Mouse (Mus musculus): ENCODE measurements at regions not wholly inside any gene's neighbourhood (a gene's known extent, or its start where the extent isn't known, plus 50 kb on each side); places are given as distances from the start of the nearest gene placed in this dataset.

DNA sequence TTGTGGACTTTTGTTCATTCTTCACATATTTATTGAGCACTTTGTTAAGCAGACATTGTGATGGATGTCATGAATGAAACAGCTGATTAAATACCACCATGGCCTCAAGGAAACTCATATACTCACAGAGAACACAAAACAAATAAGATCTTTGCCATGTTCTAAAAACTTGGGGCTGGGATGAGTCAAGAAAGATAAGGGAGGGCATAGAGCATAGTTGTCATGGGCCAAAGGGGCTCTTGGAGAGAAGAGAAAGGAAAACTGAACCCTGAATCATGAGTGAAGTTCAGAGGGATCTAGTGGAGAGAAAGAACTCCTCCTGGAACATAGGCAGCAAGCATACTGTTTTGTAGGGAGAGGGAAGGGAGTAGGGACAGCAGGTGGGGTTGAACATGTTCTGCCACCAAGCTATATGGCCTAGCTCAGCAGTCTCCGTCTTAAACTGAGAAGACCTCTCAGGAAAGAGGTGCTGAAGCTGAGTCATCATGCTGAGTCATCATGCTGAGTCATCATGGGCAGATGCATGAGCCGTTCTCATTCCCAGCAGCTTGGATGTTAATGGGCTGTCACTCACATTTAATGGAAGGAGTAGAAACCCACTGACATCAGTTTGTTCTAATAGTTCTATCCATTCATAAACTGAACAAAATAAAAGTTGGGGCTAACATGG, 69.6 kb downstream of the Cetn3 start:
- DNase-seq (ENCODE audit: inconsistent age in 2 of 2, low spot score in 1 of 2): peak in 1 of 2 experiments; percentile 19

DNA sequence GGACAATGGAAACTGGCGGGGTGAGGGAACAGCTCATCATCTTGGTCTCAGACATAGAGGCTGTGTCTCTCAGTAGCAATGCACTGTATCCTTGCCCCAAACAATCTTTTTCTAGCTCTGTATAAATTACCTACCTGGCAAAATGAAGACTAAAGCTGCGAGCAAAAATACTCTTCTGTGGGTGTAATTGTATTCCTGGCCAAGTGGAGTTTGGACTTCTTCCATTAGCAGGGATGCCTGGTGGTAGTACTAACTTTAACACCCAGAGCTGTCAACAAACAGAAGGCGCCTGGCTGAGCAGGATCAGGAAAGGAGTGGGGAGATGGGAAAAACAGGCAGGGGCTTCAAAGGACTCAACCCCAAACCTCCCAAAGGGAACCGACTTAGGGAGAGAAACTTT, 73.2 kb downstream of the Cetn3 start:
- DNase-seq (ENCODE audit: inconsistent age in 2 of 2, low spot score in 1 of 2): no peak

DNA sequence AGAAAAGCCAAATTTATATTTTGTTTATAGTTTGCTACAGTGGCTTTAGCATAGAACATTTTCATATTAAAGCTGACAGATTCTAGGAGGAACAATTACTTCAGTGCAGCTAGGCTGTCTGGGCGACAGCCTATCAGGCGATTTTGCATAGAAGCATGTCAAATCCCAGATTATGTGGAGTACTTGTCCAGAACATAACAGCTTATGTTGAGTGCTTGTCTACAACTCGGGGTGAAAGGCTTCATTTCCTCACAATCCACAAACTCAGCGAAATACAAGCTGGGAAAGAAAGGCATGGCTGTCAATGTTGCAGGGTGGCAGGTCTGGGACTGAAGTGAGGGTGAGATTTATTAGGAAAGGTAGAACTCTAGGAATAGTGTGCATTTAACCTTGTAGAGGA, 77.8 kb downstream of the Cetn3 start:
- no peak for DNase-seq (ENCODE audit: inconsistent age in 2 of 2, low spot score in 1 of 2)

DNA sequence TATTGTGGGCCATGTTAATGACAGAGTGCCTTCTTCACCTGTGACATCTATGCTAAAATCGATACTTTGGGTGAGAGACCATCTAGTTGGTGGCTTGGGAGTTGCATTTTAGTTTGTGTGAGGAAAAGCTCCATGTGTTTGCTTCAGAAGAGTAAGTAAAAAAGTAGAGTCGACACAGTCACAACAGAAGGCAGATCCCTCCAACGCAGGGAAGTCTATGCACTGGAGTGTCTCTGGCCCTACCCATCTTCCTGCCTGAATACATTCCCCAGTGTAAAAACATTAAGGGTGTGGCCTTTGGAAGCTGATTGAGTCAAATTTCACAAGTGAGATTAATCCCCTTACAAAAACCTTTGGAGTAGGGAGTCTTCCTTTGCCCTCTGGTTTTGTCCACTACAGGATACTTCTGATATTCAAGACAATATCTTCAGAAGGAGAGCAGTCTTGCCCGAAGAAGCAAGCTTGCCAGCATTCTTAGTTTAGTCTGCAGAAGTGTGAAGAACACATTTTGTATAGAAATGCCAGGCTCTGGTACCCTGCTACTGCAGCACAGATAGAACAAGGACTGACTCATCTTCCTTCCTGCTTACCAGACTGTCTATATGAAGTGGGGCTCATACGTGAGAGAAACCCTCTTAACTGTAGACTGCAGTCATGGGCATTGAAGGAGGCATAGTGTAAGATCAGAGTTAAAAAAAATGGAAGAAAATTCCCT, 79.2 kb downstream of the Cetn3 start:
- no peak for DNase-seq (ENCODE audit: inconsistent age in 2 of 2, low spot score in 1 of 2)

DNA sequence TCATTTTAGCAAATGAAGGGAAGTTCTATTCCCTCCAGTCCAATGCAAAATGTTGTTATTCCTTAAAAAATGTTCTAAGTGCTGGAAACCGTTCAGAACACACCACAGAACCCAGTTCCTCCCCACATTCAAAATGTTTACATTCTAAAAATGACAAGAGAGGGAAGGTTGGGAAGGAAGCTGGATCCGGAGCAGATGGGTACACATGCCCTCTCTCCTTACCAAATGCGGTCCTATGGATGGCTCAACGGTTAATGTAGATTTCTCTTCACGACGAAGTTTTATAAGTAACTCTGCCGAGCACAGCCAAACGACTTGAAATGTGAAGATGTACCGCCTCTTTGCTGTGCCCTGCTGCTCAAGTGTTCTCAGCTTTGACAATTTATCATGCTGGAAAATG, 88.3 kb downstream of the Cetn3 start:
- DNase-seq (ENCODE audit: inconsistent age in 2 of 2, low spot score in 1 of 2): no peak

DNA sequence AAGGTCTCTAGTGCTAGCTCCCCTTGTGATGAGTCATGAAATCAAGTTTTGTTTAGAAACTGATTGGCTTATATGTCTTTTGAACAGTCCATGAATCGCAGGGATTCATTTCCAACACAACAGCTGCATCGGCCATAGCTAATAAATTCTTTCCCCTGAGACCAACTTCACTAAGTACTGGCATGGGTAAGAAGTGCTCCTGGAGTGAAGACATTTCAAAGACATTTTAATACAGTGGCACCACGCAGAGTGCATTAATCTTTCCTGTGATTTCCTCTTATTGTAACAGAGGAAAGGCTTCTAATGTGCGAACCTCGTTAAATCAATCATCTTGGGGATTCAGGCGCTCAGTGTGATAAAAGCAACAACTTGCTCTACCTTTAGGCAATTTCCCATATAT, 103.0 kb downstream of the Cetn3 start:
- DNase-seq (ENCODE audit: inconsistent age in 2 of 2, low spot score in 1 of 2): no peak

DNA sequence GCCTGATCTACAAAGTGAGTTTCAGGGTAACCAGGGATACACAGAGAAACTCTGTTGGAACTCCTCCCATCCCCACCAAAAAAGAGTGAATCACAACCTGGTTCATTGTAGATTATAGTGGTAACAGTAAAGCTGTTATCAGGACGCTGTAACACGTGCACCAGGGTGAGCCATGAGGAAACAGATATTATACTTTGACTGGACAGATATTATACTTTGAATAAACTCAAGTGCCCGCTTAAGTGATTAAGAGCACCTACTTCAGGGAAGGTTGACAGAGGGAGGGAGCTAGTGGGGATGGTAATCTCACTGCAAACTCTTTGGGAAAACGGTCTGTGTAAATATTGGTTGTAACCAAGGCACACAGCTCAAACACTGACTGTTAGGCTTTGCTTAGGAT, 147.4 kb downstream of the Cetn3 start:
- no peak for DNase-seq (ENCODE audit: inconsistent age in 2 of 2, low spot score in 1 of 2)

DNA sequence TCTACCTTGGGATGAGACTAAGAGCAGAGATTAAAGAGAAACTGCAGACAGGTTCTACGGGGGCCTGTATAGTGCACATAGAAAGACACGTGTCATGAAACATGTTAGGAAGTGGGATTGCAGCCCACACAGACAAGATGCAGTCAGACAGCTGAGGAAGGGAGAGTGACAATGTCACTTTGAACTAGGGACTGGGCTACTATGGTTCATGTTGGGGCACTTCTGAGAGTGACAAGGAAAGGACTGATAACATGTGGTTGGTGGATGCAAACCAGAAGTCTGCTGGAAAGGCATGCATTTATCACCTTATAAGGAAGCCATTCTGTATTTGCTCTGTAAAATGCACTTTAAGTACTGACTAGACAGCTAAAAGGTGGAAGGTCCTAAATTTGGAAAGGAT, 148.3 kb downstream of the Cetn3 start:
- DNase-seq (ENCODE audit: inconsistent age in 2 of 2, low spot score in 1 of 2): no peak

DNA sequence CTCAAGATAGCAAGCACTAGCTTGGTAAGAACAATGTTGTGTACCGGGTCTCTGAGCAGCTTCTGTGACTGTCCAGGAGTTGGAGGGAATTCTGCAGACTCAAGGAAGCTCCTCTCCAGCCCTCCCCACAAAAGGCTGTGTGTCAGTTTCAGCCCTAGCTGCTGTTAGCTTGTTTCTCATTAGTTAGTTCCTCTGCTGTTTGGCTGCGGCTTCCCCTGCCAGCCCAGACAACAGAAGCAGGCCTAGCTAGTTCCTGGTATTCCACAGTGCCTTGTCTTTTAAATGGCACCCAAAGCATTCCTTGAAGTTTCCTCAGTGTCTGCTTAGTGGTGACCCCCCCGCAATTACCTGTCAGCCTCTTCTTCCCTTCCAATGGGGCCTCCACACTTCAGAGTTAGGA, 154.2 kb downstream of the Cetn3 start:
- DNase-seq (ENCODE audit: inconsistent age in 2 of 2, low spot score in 1 of 2): no peak

DNA sequence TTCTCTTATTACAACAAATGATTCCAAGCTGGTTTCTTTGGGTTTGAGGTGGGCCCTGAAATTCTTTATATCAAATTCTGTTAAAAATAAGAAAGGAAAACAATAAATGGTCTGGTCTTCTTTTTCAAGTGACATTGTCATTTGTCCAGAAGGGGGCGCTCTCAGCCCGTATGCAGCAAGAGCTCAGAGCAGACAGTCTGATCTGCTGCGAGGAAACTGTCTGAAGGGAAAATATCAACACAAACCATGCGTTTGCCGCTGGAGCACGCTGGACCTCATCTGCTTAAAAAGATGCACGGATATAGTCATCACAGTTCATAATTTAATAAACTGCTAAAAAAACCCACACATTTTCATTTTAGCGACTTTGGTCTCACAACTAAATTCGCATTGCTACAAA, 161.2 kb downstream of the Cetn3 start:
- DNase-seq (ENCODE audit: inconsistent age in 2 of 2, low spot score in 1 of 2): peak; percentile 65 to 89

DNA sequence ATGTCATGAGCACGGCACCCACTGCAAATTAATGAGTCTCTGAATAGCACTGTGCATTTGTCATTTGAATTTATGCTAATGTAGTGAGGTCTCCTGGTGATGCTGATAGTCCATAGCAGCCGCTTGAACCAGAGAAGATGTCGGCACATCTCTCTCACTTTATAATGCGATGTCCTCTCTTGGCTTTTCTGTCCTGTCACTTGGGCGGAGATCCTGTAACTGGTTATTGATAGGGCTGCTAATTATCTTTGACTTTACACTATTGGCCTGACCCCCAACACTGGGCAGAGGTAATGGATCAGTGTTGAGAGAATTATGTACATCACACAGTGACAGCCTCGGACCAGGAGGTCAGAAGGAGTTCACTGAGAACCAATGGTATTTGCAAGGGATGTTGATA, 161.6 kb downstream of the Cetn3 start:
- no peak for DNase-seq (ENCODE audit: inconsistent age in 2 of 2, low spot score in 1 of 2)

DNA sequence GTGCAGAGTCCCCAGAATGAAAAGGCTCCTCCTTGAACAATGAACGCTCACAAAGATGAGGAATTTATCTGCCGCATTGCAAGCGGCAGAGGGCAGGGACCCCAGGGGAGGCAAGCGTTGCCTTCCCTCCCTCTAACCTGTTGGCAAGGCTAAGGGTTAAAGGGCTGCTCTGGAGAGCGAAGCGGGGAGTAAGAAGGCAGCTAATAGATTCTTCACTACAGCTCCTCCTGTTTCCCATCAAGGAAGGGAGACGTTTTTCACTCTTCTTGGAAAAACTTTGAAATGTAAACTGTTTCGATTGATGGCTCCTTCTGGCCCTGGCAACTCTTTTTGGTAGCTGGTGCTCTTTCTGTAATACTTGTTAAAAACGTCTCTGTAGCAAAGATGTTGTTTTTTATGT, 162.9 kb downstream of the Cetn3 start:
- DNase-seq (ENCODE audit: inconsistent age in 2 of 2, low spot score in 1 of 2): no peak

DNA sequence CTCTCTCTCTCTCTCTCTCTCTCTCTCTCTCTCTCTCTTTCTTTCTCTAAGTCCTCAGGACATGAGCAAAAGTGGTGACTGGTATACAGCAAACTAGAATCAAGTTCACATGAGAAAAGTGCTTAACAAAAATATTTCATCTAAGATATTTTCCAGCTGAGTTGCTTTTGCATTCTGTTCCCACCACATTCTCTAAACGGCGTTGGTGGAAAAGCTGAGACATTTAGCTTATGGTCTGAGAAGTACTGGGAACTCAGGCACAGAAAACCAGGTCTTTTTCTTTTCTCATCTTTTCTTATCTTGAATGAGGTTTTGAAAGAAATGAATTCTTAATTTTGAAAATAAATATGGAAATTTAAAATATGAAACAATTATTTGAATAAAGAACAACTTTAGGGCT, 182.6 kb downstream of the Cetn3 start:
- no peak for DNase-seq (ENCODE audit: inconsistent age in 2 of 2, low spot score in 1 of 2)

DNA sequence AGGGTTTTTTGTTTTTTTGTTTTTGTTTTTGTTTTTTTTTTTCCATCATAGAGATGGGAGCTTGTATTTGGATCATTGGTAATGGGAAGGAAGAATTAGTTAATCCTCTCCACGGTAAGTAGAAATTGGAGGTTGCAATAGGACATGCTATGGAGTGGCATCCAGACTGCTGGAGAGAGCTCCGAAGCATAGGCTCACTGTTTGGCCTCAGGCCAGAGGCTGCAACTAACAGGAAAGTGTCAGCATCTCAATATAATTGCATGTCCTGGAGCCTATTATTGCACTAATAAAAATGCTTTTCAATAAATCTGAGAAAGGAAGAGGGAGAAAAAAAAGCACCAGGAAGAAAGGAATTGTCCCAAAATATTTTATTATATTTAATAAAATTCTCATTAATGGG, 193.0 kb downstream of the Cetn3 start:
- DNase-seq (ENCODE audit: inconsistent age in 2 of 2, low spot score in 1 of 2): no peak

DNA sequence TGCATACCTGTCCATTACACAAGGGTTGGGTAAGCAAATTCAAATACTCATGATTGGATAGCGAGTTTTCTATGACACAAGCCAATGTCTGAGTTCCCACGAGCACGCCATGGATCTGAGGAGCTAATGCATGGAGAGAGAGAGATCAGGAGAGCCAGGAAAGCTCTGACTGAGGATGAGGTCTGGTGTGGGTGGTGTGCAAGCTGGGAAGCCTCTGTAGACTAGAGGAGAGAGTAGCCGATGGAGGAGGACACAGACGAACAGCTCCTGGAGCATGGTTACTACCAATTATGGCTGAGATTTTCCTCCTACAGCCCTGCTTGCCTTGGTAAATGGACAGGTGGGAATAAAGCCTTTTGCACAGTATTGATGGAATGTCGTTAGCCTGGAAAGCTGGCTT, 195.1 kb downstream of the Cetn3 start:
- DNase-seq (ENCODE audit: inconsistent age in 2 of 2, low spot score in 1 of 2): no peak

DNA sequence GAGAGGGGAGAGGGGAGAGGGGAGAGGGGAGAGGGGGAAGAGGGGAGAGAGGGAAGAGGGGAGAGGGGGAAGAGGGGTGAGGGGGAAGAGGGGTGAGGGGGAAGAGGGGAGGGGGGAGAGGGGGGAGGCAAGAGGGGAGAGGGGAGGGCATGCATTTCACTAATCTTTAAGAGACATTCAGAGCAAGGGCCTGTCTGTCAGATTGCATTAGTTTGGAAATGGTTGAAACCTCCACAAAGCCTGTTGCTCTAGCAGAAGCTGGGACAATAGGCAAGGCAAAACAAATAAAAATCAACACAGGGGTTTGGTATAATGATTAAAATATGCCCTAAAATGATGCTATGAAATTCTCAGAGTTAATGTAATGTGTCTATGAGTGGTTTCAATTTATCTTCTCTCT, 196.4 kb downstream of the Cetn3 start:
- no peak for DNase-seq (ENCODE audit: inconsistent age in 2 of 2, low spot score in 1 of 2)

DNA sequence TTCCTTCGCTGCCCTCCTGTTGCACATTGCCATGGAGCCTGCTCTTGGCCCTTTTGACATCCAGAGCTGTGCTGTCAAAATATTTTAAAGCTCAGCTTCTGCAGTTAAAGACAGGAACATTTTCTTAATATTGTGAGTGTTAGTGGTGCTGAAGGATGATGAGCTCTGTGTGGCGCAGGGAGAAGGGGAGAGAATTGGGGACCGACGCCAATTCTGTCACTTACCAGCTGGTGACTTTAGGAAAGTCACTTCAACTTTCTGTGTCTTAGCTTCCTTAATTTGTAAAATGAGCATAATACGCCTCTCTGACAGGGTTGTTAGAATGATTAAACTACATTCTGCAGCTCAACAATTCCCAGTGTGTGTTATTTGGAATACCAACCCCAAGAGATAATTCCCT, 197.2 kb downstream of the Cetn3 start:
- DNase-seq (ENCODE audit: inconsistent age in 2 of 2, low spot score in 1 of 2): no peak

DNA sequence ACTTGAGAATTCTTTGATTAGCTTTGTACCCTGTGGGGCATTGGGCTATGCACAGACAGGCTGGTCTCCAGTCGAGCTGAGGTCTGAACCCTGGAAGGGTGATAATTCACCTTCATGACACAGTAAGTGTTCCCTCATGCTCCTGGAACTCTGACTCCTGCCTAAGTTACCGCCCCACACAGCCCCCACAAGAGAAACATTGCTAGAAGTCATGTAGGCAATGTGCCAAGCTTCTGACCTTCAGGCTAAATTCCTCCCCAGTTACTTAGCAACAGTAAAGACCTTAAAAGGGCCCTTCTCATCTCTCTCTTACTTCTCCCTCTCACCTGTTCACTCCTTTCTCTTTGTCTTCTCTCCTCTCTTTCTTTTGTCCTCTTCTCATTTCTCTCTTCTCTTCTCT, 199.6 kb downstream of the Cetn3 start:
- peak; percentile 12 to 60 for DNase-seq (ENCODE audit: inconsistent age in 2 of 2, low spot score in 1 of 2)

DNA sequence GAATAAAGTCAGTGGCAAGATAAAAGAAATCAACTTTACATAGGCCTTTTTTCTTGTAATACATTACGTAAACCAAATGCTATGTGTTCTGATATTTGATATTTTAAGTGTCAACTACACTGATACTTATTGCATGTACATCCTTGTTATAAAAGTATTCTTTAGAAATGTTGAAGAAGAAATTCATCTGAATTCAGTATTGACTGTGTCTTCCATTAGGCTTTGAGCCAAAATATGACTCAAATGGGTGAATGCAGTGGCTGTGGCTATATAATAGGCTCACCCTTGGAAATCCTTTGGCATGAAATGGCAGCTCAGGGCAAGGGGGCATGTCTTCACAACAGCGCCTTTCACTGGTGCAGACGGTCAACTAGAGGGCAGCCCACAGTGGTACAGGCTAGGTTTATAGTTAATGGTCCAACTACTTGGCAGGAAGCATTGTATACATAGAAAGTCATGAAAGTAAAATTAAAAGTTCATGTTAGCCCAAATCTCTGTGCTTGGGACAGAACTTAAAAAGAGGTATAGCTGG, 217.9 kb downstream of the Cetn3 start:
- DNase-seq (ENCODE audit: inconsistent age in 2 of 2, low spot score in 1 of 2): no peak

DNA sequence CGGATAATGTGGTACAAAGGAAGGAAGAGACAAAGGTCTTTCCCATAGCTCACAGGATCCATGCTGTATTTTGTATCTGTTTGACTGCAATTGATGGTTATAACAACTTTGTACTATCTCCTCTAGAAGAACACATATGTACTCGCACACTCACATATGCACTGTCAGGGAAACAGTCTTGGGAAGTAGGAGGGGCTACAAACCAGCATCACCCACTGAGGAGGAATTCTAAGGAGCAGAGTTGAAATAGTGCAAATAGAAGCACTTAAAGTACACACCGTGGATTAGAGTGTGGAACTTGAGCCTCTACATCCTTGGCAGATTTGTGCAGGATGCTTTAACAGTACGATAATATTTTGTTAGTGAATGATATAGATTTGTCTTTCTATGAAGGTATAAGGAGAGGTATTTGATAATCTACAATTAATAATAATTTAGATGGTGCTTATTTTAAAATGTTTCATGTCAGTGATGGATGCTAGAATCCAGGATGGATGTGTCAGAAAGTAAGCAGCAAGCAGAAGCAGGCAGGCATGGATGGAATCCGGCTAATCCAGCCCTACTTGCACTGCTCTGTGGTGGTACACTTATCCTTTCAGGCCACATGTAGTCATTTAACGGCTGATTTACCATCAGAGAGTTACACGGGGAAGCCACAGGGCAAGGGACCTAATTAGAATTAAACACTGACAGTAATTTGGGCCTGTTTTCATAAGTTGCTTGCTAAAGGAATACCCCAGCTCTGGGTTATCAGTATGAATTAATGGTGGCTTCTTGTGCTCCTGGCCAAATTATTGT, 223.3 kb downstream of the Cetn3 start:
- no peak for DNase-seq (ENCODE audit: inconsistent age in 2 of 2, low spot score in 1 of 2)

DNA sequence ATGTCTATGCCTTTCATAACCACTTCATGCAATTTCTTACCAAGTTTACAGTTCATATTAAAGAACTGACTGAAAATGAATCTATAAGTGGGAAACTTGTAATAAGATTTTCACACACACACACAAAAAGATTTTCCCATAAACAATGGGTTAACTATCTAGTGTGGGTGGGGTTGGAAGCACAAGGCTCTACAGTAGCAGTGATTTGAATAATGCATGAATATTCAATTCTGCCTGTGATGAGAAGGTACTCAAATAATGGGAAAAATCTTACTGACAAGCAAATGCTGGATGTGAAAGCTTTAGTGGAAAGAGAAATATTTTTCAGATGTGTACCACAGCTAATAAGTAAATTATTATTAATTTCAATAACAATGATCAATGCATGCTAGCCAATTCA, 224.3 kb downstream of the Cetn3 start:
- DNase-seq (ENCODE audit: inconsistent age in 2 of 2, low spot score in 1 of 2): no peak

DNA sequence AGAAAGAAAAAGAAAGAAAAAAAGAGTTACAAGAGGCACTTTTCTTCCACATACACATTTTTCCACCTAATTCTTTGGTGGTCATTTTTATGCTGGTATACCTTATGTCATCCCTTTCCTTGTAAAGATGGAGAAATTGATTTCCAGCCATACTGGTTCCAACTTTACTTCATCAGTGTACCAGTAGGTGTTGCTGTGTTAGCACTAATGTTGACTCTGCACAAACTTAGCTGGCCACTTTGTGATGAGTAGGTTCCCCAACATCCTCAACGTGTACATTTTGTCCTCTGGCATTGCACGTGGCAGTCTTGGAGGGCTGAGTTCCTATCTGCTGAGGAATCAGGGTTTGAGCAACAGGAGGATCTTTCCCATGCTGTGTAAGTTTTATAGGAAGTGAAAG, 256.7 kb downstream of the Cetn3 start:
- no peak for DNase-seq (ENCODE audit: inconsistent age in 2 of 2, low spot score in 1 of 2)

Measured in adrenal gland, adult (tissue).